Mouse (Mus musculus) adrenal gland, postnatal 14 days (tissue): ENCODE measurements at regions not wholly inside any gene's neighbourhood (a gene's known extent, or its start where the extent isn't known, plus 50 kb on each side); places are given as distances from the start of the nearest gene placed in this dataset.
A peak's percentile ranks its signal among the peaks of the same experiment; 100 is the strongest.

Experiments
- DNase-seq: peaks from one replicate; pipeline ENCODE4 v3.0.0; 2021; ENCODE audit warnings: mixed read lengths

- no peak for DNase-seq
These were observed 132.7 kb downstream of the Otoa start for GRCm38 (mm10) chr7:121214181-121214580.

GRCm38 (mm10) chr7:121215032-121215431 lies 133.6 kb downstream of the Otoa start:
- no peak for DNase-seq

- DNase-seq = no peak
These were observed 134.3 kb downstream of the Otoa start for GRCm38 (mm10) chr7:121215735-121216134.

GRCm38 (mm10) chr7:121218031-121218430 lies 136.6 kb downstream of the Otoa start:
- DNase-seq = no peak

GRCm38 (mm10) chr7:121221158-121221557 lies 139.7 kb downstream of the Otoa start:
- DNase-seq = no peak

GRCm38 (mm10) chr7:121231881-121232280 lies 150.4 kb downstream of the Otoa start:
- DNase-seq = no peak

- no peak for DNase-seq
These were observed 153.4 kb downstream of the Otoa start for GRCm38 (mm10) chr7:121234831-121235230.

- DNase-seq = no peak
These were observed 151.9 kb upstream of the Hs3st2 start for GRCm38 (mm10) chr7:121239731-121240130.

- no peak for DNase-seq
These were observed 143.8 kb upstream of the Hs3st2 start for GRCm38 (mm10) chr7:121247845-121248244.

- DNase-seq = no peak
These were observed 134.2 kb upstream of the Hs3st2 start for GRCm38 (mm10) chr7:121257466-121257865.

- peak; percentile 64 for DNase-seq
These were observed 132.7 kb upstream of the Hs3st2 start for GRCm38 (mm10) chr7:121258826-121259496.

- no peak for DNase-seq
These were observed 132.1 kb upstream of the Hs3st2 start for GRCm38 (mm10) chr7:121259497-121260009.

GRCm38 (mm10) chr7:121269358-121269757 lies 122.3 kb upstream of the Hs3st2 start:
- DNase-seq = no peak

- DNase-seq = no peak
These were observed 111.1 kb upstream of the Hs3st2 start for GRCm38 (mm10) chr7:121280597-121280996.

GRCm38 (mm10) chr7:121282154-121282553 lies 109.5 kb upstream of the Hs3st2 start:
- no peak for DNase-seq

- DNase-seq = no peak
These were observed 101.9 kb upstream of the Hs3st2 start for GRCm38 (mm10) chr7:121289737-121290136.

GRCm38 (mm10) chr7:121296151-121296695 lies 95.4 kb upstream of the Hs3st2 start:
- DNase-seq = no peak

GRCm38 (mm10) chr7:121312961-121313587 lies 78.6 kb upstream of the Hs3st2 start:
- DNase-seq = no peak

- no peak for DNase-seq
These were observed 77.1 kb upstream of the Hs3st2 start for GRCm38 (mm10) chr7:121314521-121314920.

GRCm38 (mm10) chr7:121329274-121329673 lies 62.4 kb upstream of the Hs3st2 start:
- DNase-seq = no peak

GRCm38 (mm10) chr7:121332532-121332931 lies 59.1 kb upstream of the Hs3st2 start:
- no peak for DNase-seq

GRCm38 (mm10) chr7:121335390-121336109 lies 56.1 kb upstream of the Hs3st2 start:
- no peak for DNase-seq

- DNase-seq = no peak
These were observed 51.7 kb upstream of the Hs3st2 start for GRCm38 (mm10) chr7:121339942-121340341.
